Mouse (Mus musculus): ENCODE measurements at regions not wholly inside any gene's neighbourhood (a gene's known extent, or its start where the extent isn't known, plus 50 kb on each side); places are given as distances from the start of the nearest gene placed in this dataset.

DNA sequence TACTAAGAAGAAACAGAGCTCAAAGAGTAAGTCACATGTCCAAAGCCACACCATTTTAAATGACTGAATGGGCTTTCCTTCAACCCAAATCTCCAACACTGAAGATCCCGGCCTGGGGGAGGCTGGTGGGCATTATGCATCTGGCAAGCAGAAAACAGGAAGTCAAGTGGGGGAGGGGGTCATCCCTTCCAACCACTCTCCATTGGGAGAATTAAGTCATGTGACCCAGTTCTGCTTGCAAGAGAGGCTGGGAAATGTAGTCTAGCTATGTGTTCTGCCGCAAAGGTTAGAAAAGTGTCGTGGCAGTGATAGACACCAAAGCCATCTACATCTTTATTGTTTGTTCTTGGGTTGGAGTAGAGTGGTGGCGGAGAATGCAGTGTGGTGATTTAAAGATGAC is 78.0 kb upstream of the Disp3 start:
- 57% methylated on average over 4 of the region's 4 CpGs for WGBS
- Histone ChIP-seq H3K4me1 (ENCODE audit: control insufficient read depth, insufficient read depth, low read length) (no peaks in the 10 kb centered on the region), H3K4me3 (ENCODE audit: insufficient read depth, low read depth, low read length) (no peak overlapping the region), H3K27me3 (replicated peaks; ENCODE audit: control insufficient read depth, insufficient read depth, low read length) (no peaks in the 10 kb centered on the region), H3K27ac (ENCODE audit: insufficient read depth, low read depth, low read length) (no peak overlapping the region), H3K36me3 (ENCODE audit: control insufficient read depth, insufficient read depth, low read length) (no peaks in the 10 kb centered on the region)
- DNase-seq, result no peak
- TF ChIP-seq POLR2A (IDR thresholded peaks at IDR 0.05; ENCODE audit: low read depth, low read length), result no peak
- no peak for TF ChIP-seq CTCF (conservative IDR thresholded peaks at IDR 0.05; ENCODE audit: insufficient read depth, insufficient read length, low read depth, low read length)

DNA sequence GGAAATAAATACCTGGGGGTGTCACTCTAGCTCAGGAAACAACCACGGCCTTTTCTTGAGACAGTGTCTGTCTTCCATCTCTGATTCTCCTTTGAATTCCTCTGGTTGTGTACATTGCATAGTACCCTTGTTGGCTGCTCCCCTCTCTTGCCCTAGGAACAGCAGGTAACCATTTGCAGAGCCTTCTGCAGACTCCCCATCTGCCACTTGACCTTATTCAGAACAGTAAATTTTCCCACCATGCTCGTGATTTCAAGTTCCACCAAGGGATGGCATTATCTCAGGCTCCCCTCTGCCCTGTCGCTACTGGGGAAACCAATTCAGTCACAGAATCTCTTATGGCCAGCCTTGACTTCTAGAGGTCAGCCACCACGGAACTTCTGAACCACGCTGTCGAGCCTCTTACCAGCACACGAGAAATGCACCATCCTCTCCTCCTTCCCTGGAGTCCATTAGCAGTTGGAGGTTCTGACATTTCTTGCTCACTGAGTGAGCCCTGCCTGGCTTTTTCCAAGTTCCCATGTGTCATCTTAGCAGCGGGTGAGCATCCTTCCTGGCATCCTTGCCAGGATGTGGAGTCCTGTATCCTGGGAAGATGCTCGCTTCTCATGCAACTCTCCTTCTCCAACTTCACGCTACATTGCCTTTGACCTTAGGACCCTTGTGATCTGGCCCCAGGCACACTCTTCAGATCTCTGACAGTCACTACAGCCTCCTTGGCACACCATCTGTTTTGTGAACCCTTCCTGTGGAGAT is 75.8 kb upstream of the Disp3 start:
- no peak for TF ChIP-seq POLR2A (IDR thresholded peaks at IDR 0.05; ENCODE audit: low read depth, low read length)
- TF ChIP-seq CTCF (conservative IDR thresholded peaks at IDR 0.05; ENCODE audit: insufficient read depth, insufficient read length, low read depth, low read length), result no peak
- Histone ChIP-seq H3K4me3 (ENCODE audit: insufficient read depth, low read depth, low read length) (no peak overlapping the region), H3K4me1 (ENCODE audit: control insufficient read depth, insufficient read depth, low read length) (no peaks in the 10 kb centered on the region), H3K36me3 (ENCODE audit: control insufficient read depth, insufficient read depth, low read length) (no peaks in the 10 kb centered on the region), H3K27ac (ENCODE audit: insufficient read depth, low read depth, low read length) (no peak overlapping the region), H3K27me3 (replicated peaks; ENCODE audit: control insufficient read depth, insufficient read depth, low read length) (no peaks in the 10 kb centered on the region)
- WGBS, result 64% methylated on average over 10 of the region's 10 CpGs
- DNase-seq, result no peak

DNA sequence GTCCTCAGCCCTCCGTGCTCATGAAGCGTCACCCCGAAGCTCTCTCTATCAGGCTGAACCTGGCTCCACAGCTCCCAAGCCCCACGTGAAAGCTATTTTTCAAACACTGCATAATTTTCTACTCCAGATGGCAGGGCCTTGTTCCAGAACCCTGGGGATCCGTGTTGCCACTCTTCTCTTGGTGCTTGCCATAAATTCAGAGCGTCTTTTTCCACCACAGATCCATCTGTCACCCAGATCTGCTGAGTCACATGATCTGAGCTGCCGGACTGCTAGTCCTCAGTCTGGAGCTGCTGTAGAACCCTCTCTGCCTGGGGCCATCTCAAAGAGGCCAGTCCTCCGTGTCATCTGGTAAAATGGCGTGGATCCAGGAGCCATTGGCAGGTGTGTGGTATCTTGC is 73.2 kb upstream of the Disp3 start:
- H3K36me3 ChIP-seq (ENCODE audit: control insufficient read depth, insufficient read depth, low read length), result no peaks in the 10 kb centered on the region
- TF ChIP-seq POLR2A (IDR thresholded peaks at IDR 0.05; ENCODE audit: low read depth, low read length), result no peak
- TF ChIP-seq CTCF (conservative IDR thresholded peaks at IDR 0.05; ENCODE audit: insufficient read depth, insufficient read length, low read depth, low read length), result no peak
- DNase-seq, result no peak
- H3K27ac ChIP-seq (ENCODE audit: insufficient read depth, low read depth, low read length), result no peak overlapping the region
- H3K27me3 ChIP-seq (replicated peaks; ENCODE audit: control insufficient read depth, insufficient read depth, low read length), result no peaks in the 10 kb centered on the region
- 62% methylated on average over 9 of the region's 9 CpGs for WGBS
- H3K4me3 ChIP-seq (ENCODE audit: insufficient read depth, low read depth, low read length), result no peak overlapping the region
- H3K4me1 ChIP-seq (ENCODE audit: control insufficient read depth, insufficient read depth, low read length), result no peaks in the 10 kb centered on the region

DNA sequence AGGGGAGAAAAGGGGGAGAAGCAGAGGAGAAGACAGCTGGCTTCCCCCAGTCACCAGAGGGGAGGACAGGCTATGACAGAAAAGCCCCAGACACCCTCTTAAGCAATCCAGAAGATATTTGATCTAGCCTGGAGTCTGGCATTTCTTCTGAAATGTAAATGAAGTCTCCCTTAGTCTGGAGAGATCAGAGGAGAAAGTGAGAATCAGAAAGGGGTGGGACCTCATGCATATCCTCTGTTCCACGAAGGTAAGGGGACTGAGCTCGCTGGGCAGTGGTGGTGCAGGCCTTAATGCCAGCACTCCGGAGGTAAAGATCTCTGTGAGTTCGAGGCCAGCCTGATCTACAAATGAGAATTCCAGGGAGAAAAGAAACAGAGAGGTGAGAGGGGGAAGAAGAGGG is 70.6 kb upstream of the Disp3 start:
- Histone ChIP-seq H3K36me3 (ENCODE audit: control insufficient read depth, insufficient read depth, low read length) (no peaks in the 10 kb centered on the region), H3K27me3 (replicated peaks; ENCODE audit: control insufficient read depth, insufficient read depth, low read length) (no peaks in the 10 kb centered on the region), H3K4me1 (ENCODE audit: control insufficient read depth, insufficient read depth, low read length) (no peaks in the 10 kb centered on the region), H3K27ac (ENCODE audit: insufficient read depth, low read depth, low read length) (no peak overlapping the region), H3K4me3 (ENCODE audit: insufficient read depth, low read depth, low read length) (no peak overlapping the region)
- no peak for DNase-seq
- 35% methylated on average over 4 of the region's 4 CpGs for whole genome bisulfite sequencing
- TF ChIP-seq POLR2A (IDR thresholded peaks at IDR 0.05; ENCODE audit: low read depth, low read length) (no peak), CTCF (conservative IDR thresholded peaks at IDR 0.05; ENCODE audit: insufficient read depth, insufficient read length, low read depth, low read length) (no peak)

DNA sequence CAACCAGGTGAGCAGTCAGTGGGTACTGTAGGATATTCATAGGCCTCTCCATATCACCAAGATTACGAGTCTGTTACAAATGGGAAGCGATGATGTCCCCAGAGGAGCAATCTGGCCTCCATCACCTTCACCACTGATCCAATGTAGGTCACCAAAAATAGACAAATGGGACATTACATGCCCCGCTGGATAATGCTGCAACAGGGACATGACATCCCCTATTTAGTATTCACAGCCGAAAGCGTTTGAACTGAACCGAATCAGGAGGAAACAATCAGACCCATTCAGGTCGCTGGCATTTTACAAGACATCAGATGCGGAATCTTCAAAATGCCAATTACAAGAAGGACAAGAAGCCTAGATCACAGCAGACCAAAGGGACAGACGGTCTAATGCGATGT is 69.5 kb upstream of the Disp3 start:
- Histone ChIP-seq H3K27ac (ENCODE audit: insufficient read depth, low read depth, low read length) (no peak overlapping the region), H3K36me3 (ENCODE audit: control insufficient read depth, insufficient read depth, low read length) (no peaks in the 10 kb centered on the region), H3K4me1 (ENCODE audit: control insufficient read depth, insufficient read depth, low read length) (no peaks in the 10 kb centered on the region), H3K27me3 (replicated peaks; ENCODE audit: control insufficient read depth, insufficient read depth, low read length) (no peaks in the 10 kb centered on the region), H3K4me3 (ENCODE audit: insufficient read depth, low read depth, low read length) (no peak overlapping the region)
- TF ChIP-seq POLR2A (IDR thresholded peaks at IDR 0.05; ENCODE audit: low read depth, low read length), result no peak
- no peak for TF ChIP-seq CTCF (conservative IDR thresholded peaks at IDR 0.05; ENCODE audit: insufficient read depth, insufficient read length, low read depth, low read length)
- 80% methylated on average over 10 of the region's 10 CpGs for WGBS
- DNase-seq, result no peak

GRCm38 (mm10) chr4:148356654-148357053 is 68.9 kb upstream of the Disp3 start:
- TF ChIP-seq CTCF (conservative IDR thresholded peaks at IDR 0.05; ENCODE audit: insufficient read depth, insufficient read length, low read depth, low read length) (no peak), POLR2A (IDR thresholded peaks at IDR 0.05; ENCODE audit: low read depth, low read length) (no peak)
- H3K4me1 ChIP-seq (ENCODE audit: control insufficient read depth, insufficient read depth, low read length), result no peaks in the 10 kb centered on the region
- no peak overlapping the region for H3K27ac ChIP-seq (ENCODE audit: insufficient read depth, low read depth, low read length)
- no peak for DNase-seq
- no peak overlapping the region for H3K4me3 ChIP-seq (ENCODE audit: insufficient read depth, low read depth, low read length)
- WGBS, result 68% methylated on average over 3 of the region's 3 CpGs
- H3K36me3 ChIP-seq (ENCODE audit: control insufficient read depth, insufficient read depth, low read length), result no peaks in the 10 kb centered on the region
- H3K27me3 ChIP-seq (replicated peaks; ENCODE audit: control insufficient read depth, insufficient read depth, low read length), result no peaks in the 10 kb centered on the region

DNA sequence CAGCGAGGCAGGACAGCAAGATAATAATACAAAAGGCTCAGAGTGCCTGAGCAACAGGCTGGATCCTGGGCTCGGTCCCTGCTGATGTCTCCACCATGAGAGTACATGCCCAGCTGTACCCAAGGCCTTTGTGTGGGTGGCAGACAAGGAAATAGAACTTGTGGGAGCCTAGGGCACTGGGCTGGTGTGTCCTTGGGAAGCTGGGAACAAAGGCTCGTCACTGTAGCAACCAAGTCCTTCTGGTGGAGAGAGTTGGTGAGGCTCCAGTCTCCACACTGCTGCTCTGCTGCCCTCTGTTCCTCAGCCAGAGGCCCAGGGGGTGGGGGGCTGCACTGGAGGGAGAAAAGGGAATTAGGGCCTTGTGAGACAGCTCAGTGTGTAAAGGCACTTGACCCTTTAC is 66.2 kb upstream of the Disp3 start:
- no peaks in the 10 kb centered on the region for H3K4me1 ChIP-seq (ENCODE audit: control insufficient read depth, insufficient read depth, low read length)
- WGBS, result 80% methylated on average over 3 of the region's 3 CpGs
- DNase-seq, result no peak
- TF ChIP-seq CTCF (conservative IDR thresholded peaks at IDR 0.05; ENCODE audit: insufficient read depth, insufficient read length, low read depth, low read length) (no peak), POLR2A (IDR thresholded peaks at IDR 0.05; ENCODE audit: low read depth, low read length) (no peak)
- H3K4me3 ChIP-seq (ENCODE audit: insufficient read depth, low read depth, low read length), result no peak overlapping the region
- no peaks in the 10 kb centered on the region for H3K36me3 ChIP-seq (ENCODE audit: control insufficient read depth, insufficient read depth, low read length)
- H3K27ac ChIP-seq (ENCODE audit: insufficient read depth, low read depth, low read length), result no peak overlapping the region
- H3K27me3 ChIP-seq (replicated peaks; ENCODE audit: control insufficient read depth, insufficient read depth, low read length), result no peaks in the 10 kb centered on the region

Measured in kidney, adult 2 months (tissue).